Mouse (Mus musculus) thymus, adult 2 months (tissue): ENCODE data around the gene Fam219b.

Source experiments
- CTCF ChIP-seq: fragments of 200-500 bp; IDR thresholded peaks from 2 replicates; pipeline ENCODE4 v1.5.1; 2012; ENCODE audit warnings: mild to moderate bottlenecking, control low read depth, low read length, moderate library complexity, borderline replicate concordance; ENCODE audit not compliant: control insufficient read depth, poor library complexity, insufficient read depth; ENCODE audit errors: extremely low read depth
- POLR2A ChIP-seq: fragments of 200-500 bp; IDR thresholded peaks from 2 replicates; pipeline ENCODE4 v1.6.1; 2012; ENCODE audit warnings: mild to moderate bottlenecking, low read length, control low read depth, moderate library complexity; ENCODE audit not compliant: control insufficient read depth, poor library complexity, insufficient read depth; ENCODE audit errors: extremely low read depth

- TF ChIP-seq CTCF (no peak), POLR2A (no peak)
These were observed 10.9 kb upstream of the Fam219b start for GRCm38 (mm10) chr9:57526435-57526834.
